Mouse (Mus musculus) stomach, postnatal 0 days (tissue): ENCODE measurements around the gene Caln1. TPM values are rescaled to one million over a fixed set of nuclear protein-coding genes. Genes with fewer than 3 reads are reported as not detected.

Source experiments
- ATAC-seq: fragments of 200-750 bp; cut with Nextera tagmentation; 2 replicates; pipeline ENCODE4 v1.8.0; 2017; ENCODE audit not compliant: low FRiP score, low TSS enrichment
- DNase-seq: peaks from one replicate; pipeline ENCODE4 v3.0.0-alpha.2; 2016; ENCODE audit warnings: low spot score
- H3K27ac ChIP-seq: fragments of 300-500 bp; sonication (generic); replicated peaks from 2 replicates; pipeline ENCODE4 v1.5.1; 2014; ENCODE audit warnings: mild to moderate bottlenecking, control low read depth
- H3K27me3 ChIP-seq: fragments of 300-500 bp; sonication (generic); 2 replicates; pipeline ENCODE4 v1.6.1; 2014; ENCODE audit warnings: low read length; ENCODE audit not compliant: control insufficient read depth, insufficient read depth
- H3K36me3 ChIP-seq: fragments of 300-500 bp; sonication (generic); 2 replicates; pipeline ENCODE4 v1.6.1; 2014; ENCODE audit warnings: low read length, mixed read lengths; ENCODE audit not compliant: control insufficient read depth, insufficient read depth
- H3K4me1 ChIP-seq: fragments of 300-500 bp; sonication (generic); replicated peaks from 2 replicates; pipeline ENCODE4 v1.6.1; 2014; ENCODE audit warnings: antibody characterized with exemption; ENCODE audit not compliant: control insufficient read depth, insufficient read depth
- H3K4me2 ChIP-seq: fragments of 300-500 bp; sonication (generic); replicated peaks from 2 replicates; pipeline ENCODE4 v1.6.1; 2014; ENCODE audit warnings: low read depth, mild to moderate bottlenecking, control low read depth, moderate library complexity
- H3K4me3 ChIP-seq: fragments of 300-500 bp; sonication (generic); 2 replicates; pipeline ENCODE4 v1.5.1; 2014; ENCODE audit warnings: low read depth, low read length, control low read depth
- H3K9ac ChIP-seq: fragments of 300-500 bp; sonication (generic); 2 replicates; pipeline ENCODE4 v1.6.1; 2014; ENCODE audit warnings: mild to moderate bottlenecking, low read length, control low read depth, mixed read lengths
- H3K9me3 ChIP-seq: fragments of 300-500 bp; sonication (generic); 2 replicates; pipeline ENCODE4 v1.6.1; 2016; ENCODE audit warnings: low read length; ENCODE audit not compliant: control insufficient read depth
- CTCF ChIP-seq: IDR thresholded peaks from 2 replicates; pipeline ENCODE4 v1.5.1; 2016; ENCODE audit warnings: antibody characterized with exemption, low read depth, mild to moderate bottlenecking, moderate library complexity
- EP300 ChIP-seq: optimal IDR thresholded peaks from 2 replicates; pipeline ENCODE3; 2016; ENCODE audit warnings: antibody characterized with exemption
- WGBS: fragments of 180-500 bp; shearing (Covaris S2); extraction: QIAGEN DNeasy Blood & Tissue Kit; methylation state at CpG from one replicate; pipeline ENCODE4 v1.1.7; 2014; 5-methylcytosine and 5-hydroxymethylcytosine counted together
- polyA plus RNA-seq: library from polyadenylated mRNA; unstranded; fragments of >200 nt; fragmentation: Nextera tagmentation; extraction: Ambion mirVana; gene quantifications from 2 replicates; pipeline ENCODE4 v1.2.1, GENCODE M21; 2015

The Caln1 gene
- polyA plus RNA-seq, 1 experiment from 2014 or later: 0.11 TPM

- TF ChIP-seq CTCF (no peak), EP300 (no peak)
- ATAC-seq: no peak
- no peaks in the 10 kb centered on the region for H3K27me3 ChIP-seq
Observed at GRCm38 (mm10) chr5:130666091-130666490, 296.8 kb downstream of the Caln1 start.

DNA sequence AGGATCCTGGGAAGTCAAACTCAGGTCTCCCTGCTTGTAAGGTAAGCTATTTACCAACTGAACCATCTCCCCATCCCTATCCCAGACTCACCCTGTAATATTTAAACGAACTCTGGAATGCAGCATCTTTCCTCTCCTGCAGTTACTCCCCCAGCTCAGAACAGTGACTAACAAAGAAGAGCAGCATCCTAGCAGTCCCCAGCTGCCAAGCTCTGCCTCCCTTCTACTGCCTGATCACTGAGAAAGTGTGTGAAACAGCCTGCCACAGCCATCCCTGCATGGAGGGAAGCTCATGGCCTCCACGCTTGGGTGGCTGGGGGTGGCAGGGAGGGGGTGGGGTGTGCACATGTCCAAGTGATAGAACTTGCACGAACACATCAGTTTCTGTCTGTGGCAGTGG lies 303.3 kb downstream of the Caln1 start:
- no peak overlapping the region for H3K27ac ChIP-seq
- H3K4me3 ChIP-seq: no peak overlapping the region
- no peak overlapping the region for H3K9ac ChIP-seq
- TF ChIP-seq CTCF: no peak
- no peak for TF ChIP-seq EP300
- no peaks in the 10 kb centered on the region for H3K9me3 ChIP-seq
- WGBS: 45% methylated on average over 3 of the region's 3 CpGs
- DNase-seq (no peak), ATAC-seq (no peak)
- H3K4me2 ChIP-seq: no peak overlapping the region
- no peaks in the 10 kb centered on the region for H3K4me1 ChIP-seq
- H3K36me3 ChIP-seq: no peaks in the 10 kb centered on the region
- no peaks in the 10 kb centered on the region for H3K27me3 ChIP-seq

More at GRCm38 (mm10) chr5:130666091-130666490, 296.8 kb downstream of the Caln1 start:
- H3K9me3 ChIP-seq: no peaks in the 10 kb centered on the region
- no peak overlapping the region for H3K4me2 ChIP-seq
- no peak overlapping the region for H3K4me3 ChIP-seq
- 96% methylated on average over 1 of the region's 1 CpGs for WGBS
- no peaks in the 10 kb centered on the region for H3K4me1 ChIP-seq
- H3K27ac ChIP-seq: no peak overlapping the region
- no peak for DNase-seq
- no peak overlapping the region for H3K9ac ChIP-seq
- H3K36me3 ChIP-seq: no peaks in the 10 kb centered on the region

DNA sequence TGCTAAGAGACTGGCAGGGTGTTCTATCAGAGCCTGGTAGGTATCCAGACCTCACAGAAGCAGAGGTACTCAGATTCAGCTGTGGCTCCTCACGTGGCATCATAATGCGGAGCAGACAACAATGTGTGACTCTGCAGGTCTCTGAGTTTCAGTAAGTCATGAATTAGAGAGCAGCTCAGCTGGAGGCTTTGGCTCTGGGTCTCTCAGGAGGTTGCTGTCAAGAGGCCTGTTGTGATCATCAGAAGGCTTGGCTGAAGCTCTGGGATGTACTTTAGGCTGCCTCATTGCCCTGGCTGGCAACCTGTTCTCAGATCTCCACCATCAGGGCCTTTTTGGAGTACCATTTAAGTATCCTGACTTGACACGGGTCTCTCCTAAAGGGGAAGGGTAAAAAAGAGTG lies 303.8 kb downstream of the Caln1 start:
- TF ChIP-seq EP300 (no peak), CTCF (no peak)
- ATAC-seq: no peak
- no peak overlapping the region for H3K4me3 ChIP-seq
- H3K9me3 ChIP-seq: no peaks in the 10 kb centered on the region
- no peaks in the 10 kb centered on the region for H3K4me1 ChIP-seq
- no peak for DNase-seq
- WGBS: 73% methylated on average over 3 of the region's 3 CpGs
- H3K27me3 ChIP-seq: no peaks in the 10 kb centered on the region
- H3K36me3 ChIP-seq: no peaks in the 10 kb centered on the region
- H3K4me2 ChIP-seq: no peak overlapping the region
- no peak overlapping the region for H3K27ac ChIP-seq
- no peak overlapping the region for H3K9ac ChIP-seq

- ATAC-seq (no peak), DNase-seq (no peak)
- Histone ChIP-seq H3K27ac (no peak overlapping the region), H3K4me1 (no peaks in the 10 kb centered on the region), H3K4me3 (no peak overlapping the region), H3K27me3 (no peaks in the 10 kb centered on the region), H3K36me3 (no peaks in the 10 kb centered on the region), H3K4me2 (no peak overlapping the region), H3K9ac (no peak overlapping the region), H3K9me3 (no peaks in the 10 kb centered on the region)
- TF ChIP-seq EP300: no peak
- no peak for TF ChIP-seq CTCF
- WGBS: 82% methylated on average over 2 of the region's 2 CpGs
Observed at GRCm38 (mm10) chr5:130677895-130678294, 308.6 kb downstream of the Caln1 start.

- ATAC-seq: no peak
- no peak for DNase-seq
- WGBS: 78% methylated on average over 5 of the region's 5 CpGs
- no peak overlapping the region for H3K27ac ChIP-seq
- no peak overlapping the region for H3K4me3 ChIP-seq
- H3K27me3 ChIP-seq: no peaks in the 10 kb centered on the region
- no peaks in the 10 kb centered on the region for H3K9me3 ChIP-seq
- H3K4me2 ChIP-seq: no peak overlapping the region
- H3K9ac ChIP-seq: no peak overlapping the region
- H3K4me1 ChIP-seq: no peaks in the 10 kb centered on the region
- no peaks in the 10 kb centered on the region for H3K36me3 ChIP-seq
- TF ChIP-seq CTCF (no peak), EP300 (no peak)
Observed at GRCm38 (mm10) chr5:130685911-130686658, 316.8 kb downstream of the Caln1 start.

DNA sequence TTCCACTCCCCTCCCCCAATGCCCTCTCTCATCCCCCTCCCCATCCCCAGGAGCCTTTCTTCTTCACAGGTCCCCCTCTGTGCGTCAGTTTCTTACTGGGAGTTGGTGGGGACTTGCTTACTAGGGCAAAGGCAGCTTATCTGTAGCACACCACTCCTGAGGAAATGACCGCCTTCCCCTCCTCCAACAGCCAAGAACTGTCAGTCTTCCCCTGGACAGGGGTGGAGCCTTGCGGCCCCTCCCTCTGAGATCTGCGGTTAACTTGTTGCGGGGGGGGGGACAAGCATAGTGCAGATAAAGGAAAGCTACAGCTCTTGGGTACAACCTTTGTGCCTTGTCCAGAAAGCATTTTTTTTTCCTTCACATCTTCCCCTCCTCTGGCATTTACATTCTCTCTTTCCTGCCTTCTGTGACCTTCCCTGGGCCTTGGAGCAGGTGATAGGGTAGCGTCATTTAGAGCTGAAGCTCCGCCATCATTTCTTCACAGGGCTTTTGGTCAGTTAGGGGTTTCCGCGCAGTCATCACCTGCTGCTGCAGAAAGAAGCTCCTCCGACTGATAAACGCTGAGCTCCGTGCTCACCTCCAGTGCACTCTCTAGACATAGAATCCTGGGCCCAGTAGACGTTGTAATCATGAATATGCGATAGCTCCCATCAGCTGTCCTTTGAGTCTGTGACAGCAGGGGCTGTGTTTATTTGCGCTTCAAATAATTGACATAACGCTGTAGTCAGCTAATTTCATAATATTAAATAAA lies 319.3 kb downstream of the Caln1 start:
- TF ChIP-seq EP300: no peak
- DNase-seq: no peak
- H3K36me3 ChIP-seq: no peaks in the 10 kb centered on the region
- H3K27me3 ChIP-seq: no peaks in the 10 kb centered on the region
- ATAC-seq: no peak
- no peak overlapping the region for H3K27ac ChIP-seq
- no peaks in the 10 kb centered on the region for H3K4me1 ChIP-seq
- H3K4me3 ChIP-seq: no peak overlapping the region
- no peak overlapping the region for H3K9ac ChIP-seq
- no peak overlapping the region for H3K4me2 ChIP-seq
- H3K9me3 ChIP-seq: no peaks in the 10 kb centered on the region
- 42% methylated on average over 16 of the region's 16 CpGs for WGBS
